Mouse (Mus musculus) kidney, adult 8-10 months (tissue): ENCODE data around the gene Ggt5.

Experiments used
- DNase-seq, 2 experiments: peaks; one replicate each; pipeline ENCODE4 v3.0.0; 2022

Ggt5 gene

DNA sequence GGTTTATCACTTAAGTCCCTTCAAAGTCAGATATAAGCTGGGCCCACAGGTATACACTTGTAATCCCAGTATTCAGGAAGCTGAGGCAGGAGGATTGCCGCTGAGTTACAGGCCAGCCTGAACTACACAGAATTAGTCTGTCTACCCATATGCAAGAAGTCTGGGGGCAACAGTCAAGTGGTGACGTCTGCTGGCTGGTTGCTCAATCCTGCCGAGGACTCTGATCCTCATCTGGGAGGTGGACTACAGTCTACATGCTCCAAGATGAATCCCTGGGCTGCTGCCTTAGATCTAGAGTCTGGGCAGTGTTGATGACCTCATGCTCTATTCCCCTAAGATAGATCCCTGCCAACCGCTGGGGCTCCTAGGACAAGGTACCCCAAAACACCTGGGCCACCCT, 64.9 kb downstream of the Ggt5 start:
- peak; percentile 43 to 54 for DNase-seq

- no peak for DNase-seq
These were observed 68.0 kb downstream of the Ggt5 start for GRCm38 (mm10) chr10:75657165-75657564.

GRCm38 (mm10) chr10:75657772-75658171, 68.6 kb downstream of the Ggt5 start:
- DNase-seq: no peak

DNA sequence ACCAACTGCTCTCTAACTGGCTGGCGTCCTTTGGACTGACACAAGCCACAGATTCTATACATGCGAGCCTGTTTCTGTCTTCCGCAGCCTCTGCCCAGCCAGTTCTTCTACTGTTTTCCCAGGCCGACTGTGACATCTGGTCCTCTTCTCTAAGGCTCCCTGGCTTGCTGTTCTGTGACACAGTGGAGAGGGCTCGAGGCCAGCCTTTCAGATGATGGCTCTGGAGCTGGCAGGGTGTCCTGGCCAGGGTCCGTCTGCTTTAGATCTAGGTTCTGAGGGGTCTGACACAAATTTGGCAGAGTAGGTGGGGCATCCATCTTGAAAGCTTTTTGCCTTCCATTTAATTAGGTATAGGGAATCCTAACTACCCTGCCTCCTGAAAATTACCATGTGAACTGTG, 72.2 kb downstream of the Ggt5 start:
- no peak for DNase-seq

GRCm38 (mm10) chr10:75661876-75662275, 72.7 kb downstream of the Ggt5 start:
- DNase-seq: no peak

DNA sequence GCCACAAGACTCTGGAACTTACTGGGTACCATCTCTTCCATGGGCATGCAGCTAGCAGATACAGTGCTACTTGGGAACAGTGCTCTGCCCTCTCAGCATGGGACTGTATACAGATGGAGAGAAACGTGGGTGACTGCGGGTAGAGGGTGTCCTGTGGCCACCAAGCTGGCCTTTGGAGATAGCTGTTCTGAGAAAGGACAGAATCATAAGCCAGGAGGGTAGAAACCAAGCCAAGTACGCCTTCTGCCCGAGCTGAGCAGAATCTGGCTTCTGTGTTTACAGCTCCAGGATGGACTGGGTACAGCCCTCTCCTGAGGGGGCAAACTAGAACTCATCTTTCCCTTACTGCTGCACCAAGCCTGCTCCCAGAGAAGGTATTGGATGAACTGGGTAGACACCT, 73.4 kb downstream of the Ggt5 start:
- no peak for DNase-seq

- DNase-seq: no peak
These were observed 75.6 kb downstream of the Ggt5 start for GRCm38 (mm10) chr10:75664673-75665270.

GRCm38 (mm10) chr10:75666451-75667030, 77.4 kb downstream of the Ggt5 start:
- no peak for DNase-seq
